Mouse (Mus musculus) ES-Bruce4 (cell line): ENCODE measurements around the gene Cfap70. TPM values are rescaled to one million over a fixed set of nuclear protein-coding genes. Genes with fewer than 3 reads are reported as not detected.

Source experiments
- H3K27ac ChIP-seq: 2 replicates; pipeline ENCODE4 v1.5.1; 2012; ENCODE audit warnings: low read length, inconsistent platforms; ENCODE audit not compliant: insufficient read depth
- H3K27me3 ChIP-seq: 2 replicates; pipeline ENCODE4 v1.6.1; 2012; ENCODE audit warnings: mild to moderate bottlenecking, low read length, inconsistent platforms; ENCODE audit not compliant: control insufficient read depth, poor library complexity, insufficient read depth, severe bottlenecking
- H3K36me3 ChIP-seq: 2 replicates; pipeline ENCODE4 v1.6.1; 2012; ENCODE audit warnings: inconsistent platforms, mild to moderate bottlenecking, low read length, moderate library complexity; ENCODE audit not compliant: control insufficient read depth, poor library complexity, insufficient read depth, severe bottlenecking
- H3K4me1 ChIP-seq: one replicate; pipeline ENCODE4 v1.8.1; 2011; ENCODE audit warnings: low read length; ENCODE audit not compliant: control insufficient read depth, insufficient read depth
- H3K4me3 ChIP-seq: 2 replicates; pipeline ENCODE4 v1.5.1; 2011; ENCODE audit warnings: low read depth, mild to moderate bottlenecking, low read length
- H3K9ac ChIP-seq: 2 replicates; pipeline ENCODE4 v1.6.1; 2012; ENCODE audit warnings: low read depth, mild to moderate bottlenecking, inconsistent platforms; ENCODE audit not compliant: poor library complexity, severe bottlenecking
- H3K9me3 ChIP-seq: replicated peaks from 2 replicates; pipeline ENCODE4 v1.6.1; 2012; ENCODE audit warnings: mild to moderate bottlenecking, low read length, inconsistent platforms; ENCODE audit not compliant: control insufficient read depth, poor library complexity, insufficient read depth, severe bottlenecking
- CTCF ChIP-seq: IDR thresholded peaks from one replicate; pipeline ENCODE4 v1.8.1; 2011; ENCODE audit warnings: low read depth, low read length
- EP300 ChIP-seq: IDR thresholded peaks from 2 replicates; pipeline ENCODE4 v1.6.1; 2011; ENCODE audit warnings: low read depth, low read length; ENCODE audit not compliant: insufficient read depth
- POLR2A ChIP-seq: IDR thresholded peaks from one replicate; pipeline ENCODE4 v1.8.1; 2011; ENCODE audit warnings: low read length; ENCODE audit not compliant: insufficient read depth
- polyA plus RNA-seq: library from polyadenylated mRNA; stranded (reverse); fragments of >200 nt; gene quantifications from 2 replicates; pipeline ENCODE4 v1.2.4, GENCODE M21; 2011; ENCODE audit warnings: low read depth; ENCODE audit not compliant: missing spikeins, insufficient read depth, insufficient read length

Gene Cfap70
- polyA plus RNA-seq, 1 experiment: 2.1 TPM

DNA sequence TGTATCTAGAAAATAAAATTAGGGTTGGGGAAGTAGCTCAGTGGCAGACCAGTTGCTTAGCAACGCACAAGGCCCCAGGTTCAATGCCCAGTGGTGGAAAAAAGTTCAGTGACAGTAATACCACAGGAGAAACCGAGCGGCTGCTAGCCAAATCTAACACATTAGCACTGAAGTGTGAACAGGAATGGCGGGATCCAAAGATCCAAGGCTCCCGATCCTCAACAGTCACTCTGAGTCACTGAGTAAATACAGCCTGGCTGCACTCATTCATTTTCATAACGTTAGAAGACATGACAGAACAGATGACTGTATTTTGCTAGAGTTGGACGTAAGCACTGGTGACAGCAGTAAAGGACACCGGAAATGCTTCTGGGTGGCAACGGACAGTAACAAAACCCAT lies 106.1 kb downstream of the Cfap70 start:
- no peak overlapping the region for H3K9ac ChIP-seq
- peaks cover 15% of the 10 kb centered on the region for H3K36me3 ChIP-seq
- TF ChIP-seq EP300 (no peak), POLR2A (no peak), CTCF (no peak)
- no peaks in the 10 kb centered on the region for H3K4me1 ChIP-seq
- peaks cover 12% of the 10 kb centered on the region for H3K9me3 ChIP-seq
- H3K27me3 ChIP-seq: no peaks in the 10 kb centered on the region
- no peak overlapping the region for H3K27ac ChIP-seq
- no peak overlapping the region for H3K4me3 ChIP-seq

Other genes with a start within 250 kb of the Cfap70 start
- not detected in 2 replicates for gene Kcnk16, start 183.0 kb downstream of the Cfap70 start, polyA plus RNA-seq
- gene Nudt13, start 157.5 kb downstream of the Cfap70 start, polyA plus RNA-seq: 14.0 and 16.1 TPM in 2 replicates
- gene Ecd, start 104.1 kb downstream of the Cfap70 start, polyA plus RNA-seq: 62.2 and 67.2 TPM in 2 replicates
- 37.0 and 44.9 TPM in 2 replicates for gene Fam149b, start 104.1 kb downstream of the Cfap70 start, polyA plus RNA-seq
- 107 and 121 TPM in 2 replicates for gene Dnajc9, start 63.3 kb downstream of the Cfap70 start, polyA plus RNA-seq
- 55.7 and 69.6 TPM in 2 replicates for gene Mrps16, start 58.6 kb downstream of the Cfap70 start, polyA plus RNA-seq
- 117 and 121 TPM in 2 replicates for gene Anxa7, start 27.9 kb upstream of the Cfap70 start, polyA plus RNA-seq
- gene Mss51, start 44.7 kb upstream of the Cfap70 start, polyA plus RNA-seq: 3.2 and 3.8 TPM in 2 replicates
- gene Ppp3cb, start 94.3 kb upstream of the Cfap70 start, polyA plus RNA-seq: 105 and 118 TPM in 2 replicates
- 21.4 and 22.3 TPM in 2 replicates for gene Usp54, start 188.8 kb upstream of the Cfap70 start, polyA plus RNA-seq
- gene Myoz1, start 204.3 kb upstream of the Cfap70 start, polyA plus RNA-seq: not detected in 2 replicates
- 6.1 and 7.0 TPM in 2 replicates for gene Synpo2l, start 216.1 kb upstream of the Cfap70 start, polyA plus RNA-seq
- gene Sec24c, start 222.1 kb upstream of the Cfap70 start, polyA plus RNA-seq: 133 and 140 TPM in 2 replicates
- 8.0 and 8.9 TPM in 2 replicates for gene Fut11, start 242.7 kb upstream of the Cfap70 start, polyA plus RNA-seq